ENCODE assay signal across 15 mouse cellular contexts in the genomic region with DNA sequence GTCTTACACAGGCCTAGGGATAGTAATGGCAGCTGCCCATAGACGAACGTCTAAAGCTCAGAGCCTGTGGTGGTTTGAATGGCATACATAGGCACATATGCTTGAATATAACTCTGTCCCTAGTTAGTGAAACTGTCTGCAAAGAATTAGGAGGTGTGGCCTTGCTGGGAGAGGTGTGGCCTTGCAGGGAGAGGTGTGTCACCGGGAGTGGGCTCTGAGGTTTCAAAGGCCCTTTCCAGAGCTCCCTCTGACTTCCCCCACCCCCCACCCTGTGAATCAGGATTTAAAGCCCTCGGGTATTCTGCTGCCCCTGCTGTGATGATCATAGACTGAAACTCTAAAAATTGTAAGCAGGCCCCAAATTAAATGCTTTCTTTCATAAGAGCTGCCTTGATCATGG.
"Had no signal": no experiment of that assay in that cellular context is flagged by ENCODE, and none has a peak within 500 bp of the region (broad histone marks: within the 10 kb centered on the region; RNA-seq: fewer than 3 reads in every experiment).

No protein-coding gene starts in this region.

- H3K4me2 ChIP-seq: limb, embryonic 13.5 days; midbrain, embryonic 13.5 days; neural tube, embryonic 15.5 days had no signal

- H3K36me3 ChIP-seq: limb, embryonic 13.5 days; midbrain, embryonic 13.5 days; neural tube, embryonic 15.5 days had no signal

- H3K27ac ChIP-seq: kidney, postnatal 0 days; limb, embryonic 13.5 days; liver, embryonic 14.5 days; midbrain, embryonic 13.5 days; neural tube, embryonic 15.5 days had no signal

- H3K9ac ChIP-seq: limb, embryonic 13.5 days; liver, embryonic 14.5 days; midbrain, embryonic 13.5 days; neural tube, embryonic 15.5 days had no signal

- ATAC-seq: midbrain, embryonic 13.5 days had no signal

- H3K4me3 ChIP-seq: limb, embryonic 13.5 days; megakaryocyte, embryonic 14.5 days; midbrain, embryonic 13.5 days; myocyte; neural tube, embryonic 15.5 days had no signal

- H3K4me1 ChIP-seq: neural tube, embryonic 15.5 days had no signal

- DNase-seq: kidney, adult 11 months; kidney, adult 9 months; kidney, postnatal 36 days; layer of hippocampus, adult 9-11 months; layer of hippocampus, postnatal 36 days; lung, adult 18-20 months; lung, postnatal 4 days; thymus, postnatal 36 days had no signal

- H3K9me3 ChIP-seq: limb, embryonic 13.5 days; megakaryocyte, embryonic 14.5 days; midbrain, embryonic 13.5 days; neural tube, embryonic 15.5 days had no signal

- H3K27me3 ChIP-seq: limb, embryonic 13.5 days; megakaryocyte, embryonic 14.5 days; midbrain, embryonic 13.5 days; neural tube, embryonic 15.5 days had no signal
